13 mouse cellular contexts compared by ENCODE assay signal in the genomic region with DNA sequence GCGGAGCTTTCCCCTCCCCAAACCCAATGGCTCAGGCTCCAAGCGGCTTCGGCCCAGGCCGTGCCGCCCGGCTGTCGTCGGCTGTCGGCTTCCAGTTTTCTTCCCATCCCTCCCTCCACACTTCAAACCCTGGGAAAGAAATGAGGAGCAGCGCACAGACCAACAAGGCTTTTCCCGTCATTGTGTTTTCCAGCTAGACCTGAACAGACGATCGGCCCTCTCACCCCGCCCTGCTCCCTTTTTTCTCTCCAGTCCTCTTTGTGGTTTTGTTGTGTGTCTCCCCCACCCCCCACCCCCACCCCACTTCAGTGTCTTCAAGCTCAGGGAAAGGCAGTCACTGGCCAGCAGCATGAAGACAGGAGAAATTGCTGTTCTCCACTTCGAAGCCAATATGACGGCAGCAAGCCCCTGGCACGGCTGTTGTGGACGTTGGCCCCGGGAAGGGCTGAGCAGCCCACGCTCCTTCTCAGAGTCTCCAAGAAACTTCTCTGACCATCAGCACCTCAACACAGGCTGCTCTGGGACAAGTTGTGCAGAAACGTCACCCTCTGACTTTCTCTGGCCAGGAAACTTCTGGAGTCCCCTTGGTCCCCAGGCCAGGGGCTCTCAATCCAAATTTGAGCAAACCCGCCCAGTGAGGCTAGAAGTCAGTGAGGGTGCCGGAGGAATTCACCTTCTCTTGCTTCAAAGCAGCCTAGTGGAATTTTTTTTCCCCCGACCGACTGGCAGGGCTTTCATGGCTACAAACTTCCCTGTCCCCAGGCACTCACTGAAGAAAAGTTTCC. TPM values are rescaled to one million over a fixed set of nuclear protein-coding genes. Genes with fewer than 3 reads are reported as not detected.
DNase-seq lines count a peak whose midpoint lies in the region; ATAC-seq lines count a peak whose summit lies in the region.
"Had no signal": no experiment of that assay in that cellular context is flagged by ENCODE, and none has a peak within 500 bp of the region (broad histone marks: within the 10 kb centered on the region; RNA-seq: fewer than 3 reads in every experiment).

No protein-coding gene starts in this region.

- no peak overlapping the region for H3K4me3 ChIP-seq in forebrain, embryonic 13.5 days
- H3K4me3 ChIP-seq in hindbrain, embryonic 16.5 days (ENCODE audit: low read length), result no peak overlapping the region

- no peaks in the 10 kb centered on the region for H3K9me3 ChIP-seq in forebrain, embryonic 13.5 days (replicated peaks)
- no peaks in the 10 kb centered on the region for H3K9me3 ChIP-seq in hindbrain, embryonic 16.5 days (ENCODE audit: control insufficient read depth, low read length)

- H3K4me1 ChIP-seq in forebrain, embryonic 13.5 days, result peaks cover 8% of the 10 kb centered on the region; the same call in 1 of the 2 replicates
- no peaks in the 10 kb centered on the region for H3K4me1 ChIP-seq in hindbrain, embryonic 16.5 days (ENCODE audit: control insufficient read depth, insufficient read depth, low read depth, low read length)

- peaks cover 16% of the 10 kb centered on the region for H3K27me3 ChIP-seq in forebrain, embryonic 13.5 days
- H3K27me3 ChIP-seq in hindbrain, embryonic 16.5 days (replicated peaks; ENCODE audit: control insufficient read depth, insufficient read depth, low read length), result peaks cover 9% of the 10 kb centered on the region

- peak; percentile 20 for DNase-seq in kidney, postnatal 10 days
- no peak for DNase-seq in kidney, adult 9 months
- peak; percentile 37 for DNase-seq in embryo, embryonic 10.5 days (ENCODE audit: low spot score)
- DNase-seq in frontal cortex, postnatal 14 days (ENCODE audit: low spot score in 2 of 2), result no peak
- DNase-seq in adrenal gland, postnatal 10 days, result no peak
- DNase-seq: adrenal gland, postnatal 14 days; cerebellum, postnatal 25 days; gastrocnemius, postnatal 36 days; lung, adult 2 months had no signal

- H3K4me2 ChIP-seq in forebrain, embryonic 13.5 days, result peak overlapping the region; percentile 18
- peak overlapping the region; percentile 25; the same call in 1 of the 2 replicates for H3K4me2 ChIP-seq in hindbrain, embryonic 16.5 days (ENCODE audit: low read length)

- no peak for ATAC-seq in forebrain, embryonic 13.5 days
- ATAC-seq in hindbrain, embryonic 16.5 days, result no peak

- H3K9ac ChIP-seq in forebrain, embryonic 13.5 days, result no peak overlapping the region
- no peak overlapping the region; the same call in none of the 2 replicates for H3K9ac ChIP-seq in hindbrain, embryonic 16.5 days (ENCODE audit: low read depth, low read length)

- H3K36me3 ChIP-seq in forebrain, embryonic 13.5 days (ENCODE audit: poor library complexity, severe bottlenecking), result no peaks in the 10 kb centered on the region
- H3K36me3 ChIP-seq in hindbrain, embryonic 16.5 days (ENCODE audit: control insufficient read depth, insufficient read depth, low read length), result no peaks in the 10 kb centered on the region

- H3K27ac ChIP-seq in forebrain, embryonic 13.5 days, result no peak overlapping the region
- no peak overlapping the region for H3K27ac ChIP-seq in hindbrain, embryonic 16.5 days (ENCODE audit: low read depth, low read length)

- WGBS in forebrain, embryonic 13.5 days, result 25% methylated on average over 25 of the region's 25 CpGs
- 24% methylated on average over 25 of the region's 25 CpGs for WGBS in hindbrain, embryonic 16.5 days

RNA-seq across cellular contexts. Expression of gene Fbxw4, which starts 35.6 kb away (rescaled TPM):
- polyA plus RNA-seq in forebrain, embryonic 13.5 days (2015; fragmentation: Nextera tagmentation; extraction: Ambion mirVana), result 3.4 TPM in 2 replicates
- 5.3 and 6.7 TPM in 2 replicates for polyA plus RNA-seq in hindbrain, embryonic 16.5 days (2015; fragmentation: Nextera tagmentation; extraction: Ambion mirVana)
- 10 to 100 TPM; 33.8 to 37.1 TPM for total RNA-seq in adrenal gland, postnatal 10 days (2021)

RNA-seq across cellular contexts. Expression of gene Fgf8, which starts 47.0 kb away (rescaled TPM):
- polyA plus RNA-seq in forebrain, embryonic 13.5 days (2015; fragmentation: Nextera tagmentation; extraction: Ambion mirVana), result 1.5 and 2.5 TPM in 2 replicates
- polyA plus RNA-seq in hindbrain, embryonic 16.5 days (2015; fragmentation: Nextera tagmentation; extraction: Ambion mirVana), result 0.52 and 0.69 TPM in 2 replicates
- not detected for total RNA-seq in adrenal gland, postnatal 10 days (2021)
- total RNA-seq: adrenal gland, postnatal 14 days; gastrocnemius, postnatal 36 days; neutrophil, adult 5-6 weeks had no signal
- polyA plus RNA-seq: lung, adult 2 months; stomach, embryonic 14.5 days had no signal

RNA-seq across cellular contexts. Expression of gene Npm3, which starts 53.7 kb away (rescaled TPM):
- 9.4 and 10.9 TPM in 2 replicates for polyA plus RNA-seq in forebrain, embryonic 13.5 days (2015; fragmentation: Nextera tagmentation; extraction: Ambion mirVana)
- 5.7 and 6.5 TPM in 2 replicates for polyA plus RNA-seq in hindbrain, embryonic 16.5 days (2015; fragmentation: Nextera tagmentation; extraction: Ambion mirVana)
- total RNA-seq in adrenal gland, postnatal 10 days (2021), result 10 to 100 TPM; 29.0 to 31.5 TPM

Comparison
In these comparisons a context has a peak if more than half of its experiments do, and no peak if none do; other contexts are left out.
1. DNase-seq: peak in kidney, postnatal 10 days (single experiment) and embryo, embryonic 10.5 days (single experiment); none in kidney, adult 9 months (single experiment), frontal cortex, postnatal 14 days (0 of 2) and adrenal gland, postnatal 10 days (single experiment).